Mouse (Mus musculus): Measurements from ENCODE around the gene Pik3r1.

DNA sequence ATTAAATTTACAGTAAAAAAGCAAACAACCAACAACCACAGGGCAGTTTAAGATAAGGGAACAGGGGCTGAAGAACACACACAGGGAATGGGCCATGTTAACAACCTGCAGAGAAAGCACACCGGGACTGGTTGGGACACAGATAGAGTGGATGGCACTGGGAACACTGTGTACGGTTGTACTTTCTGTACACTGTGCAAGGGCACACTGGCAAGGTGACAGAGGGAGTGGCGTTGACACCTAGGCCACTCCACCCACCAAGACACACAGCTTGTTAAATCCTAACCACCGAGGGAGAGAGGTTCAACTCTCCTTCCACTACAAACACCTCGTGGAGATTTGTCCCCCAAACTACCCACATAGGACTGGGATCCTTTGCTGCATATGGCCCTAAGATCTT, 70.1 kb downstream of the Pik3r1 start:
- no peak for TF ChIP-seq CTCF (IDR thresholded peaks at IDR 0.05; ENCODE audit: low read depth)
- no peak for TF ChIP-seq EP300 (IDR thresholded peaks at IDR 0.05; ENCODE audit: low read depth)

Data from heart, postnatal 0 days (tissue).